Mouse (Mus musculus) bone marrow, adult 2 months (tissue): Measurements from ENCODE around the gene Gm9376.

Experiments used
- CTCF ChIP-seq: fragments of 200-500 bp; IDR thresholded peaks from 2 replicates; pipeline ENCODE4 v1.5.1; 2011; ENCODE audit warnings: low read length, control low read depth; ENCODE audit not compliant: control insufficient read depth, insufficient read depth
- POLR2A ChIP-seq: fragments of 200-500 bp; IDR thresholded peaks from 2 replicates; pipeline ENCODE4 v1.6.1; 2011; ENCODE audit warnings: low read depth, mild to moderate bottlenecking, control low read depth, low read length, borderline replicate concordance; ENCODE audit not compliant: control insufficient read depth

- TF ChIP-seq CTCF (no peak), POLR2A (no peak)
These were observed 32.1 kb upstream of the Gm9376 start for GRCm38 (mm10) chr14:118234541-118235210.
